Mouse (Mus musculus) bone marrow, adult 2 months (tissue): ENCODE measurements around the gene Tchp. TPM values are rescaled to one million over a fixed set of nuclear protein-coding genes. Genes with fewer than 3 reads are reported as not detected.

Experiments used
- H3K27ac ChIP-seq: fragments of 200-500 bp; 2 replicates; pipeline ENCODE4 v1.5.1; 2012; ENCODE audit warnings: low read depth, mild to moderate bottlenecking, control low read depth, inconsistent platforms, low read length; ENCODE audit not compliant: control insufficient read depth, poor library complexity, insufficient read depth
- H3K4me1 ChIP-seq: fragments of 200-500 bp; 2 replicates; pipeline ENCODE4 v1.6.1; 2011; ENCODE audit warnings: low read length; ENCODE audit not compliant: control insufficient read depth, insufficient read depth
- H3K4me3 ChIP-seq: fragments of 200-500 bp; replicated peaks from 2 replicates; pipeline ENCODE3; 2011; ENCODE audit warnings: mild to moderate bottlenecking, low read depth, low read length, control low read depth; ENCODE audit not compliant: control insufficient read depth
- CTCF ChIP-seq: fragments of 200-500 bp; IDR thresholded peaks from 2 replicates; pipeline ENCODE4 v1.5.1; 2011; ENCODE audit warnings: low read length, control low read depth; ENCODE audit not compliant: control insufficient read depth, insufficient read depth
- POLR2A ChIP-seq: fragments of 200-500 bp; IDR thresholded peaks from 2 replicates; pipeline ENCODE4 v1.6.1; 2011; ENCODE audit warnings: low read depth, mild to moderate bottlenecking, control low read depth, low read length, borderline replicate concordance; ENCODE audit not compliant: control insufficient read depth
- WGBS: fragments of 180-500 bp; shearing (Covaris S2); methylation state at CpG from one replicate; pipeline ENCODE4 v1.1.7; 2018; 5-methylcytosine and 5-hydroxymethylcytosine counted together
- polyA plus RNA-seq: library from polyadenylated mRNA; stranded (reverse); fragments of >200 nt; gene quantifications from 2 replicates; pipeline ENCODE4 v1.2.4, GENCODE M21; 2011; ENCODE audit warnings: low replicate concordance; ENCODE audit not compliant: missing spikeins, insufficient read depth, insufficient read length

The Tchp gene
- polyA plus RNA-seq, 1 experiment, result 23.5 TPM

DNA sequence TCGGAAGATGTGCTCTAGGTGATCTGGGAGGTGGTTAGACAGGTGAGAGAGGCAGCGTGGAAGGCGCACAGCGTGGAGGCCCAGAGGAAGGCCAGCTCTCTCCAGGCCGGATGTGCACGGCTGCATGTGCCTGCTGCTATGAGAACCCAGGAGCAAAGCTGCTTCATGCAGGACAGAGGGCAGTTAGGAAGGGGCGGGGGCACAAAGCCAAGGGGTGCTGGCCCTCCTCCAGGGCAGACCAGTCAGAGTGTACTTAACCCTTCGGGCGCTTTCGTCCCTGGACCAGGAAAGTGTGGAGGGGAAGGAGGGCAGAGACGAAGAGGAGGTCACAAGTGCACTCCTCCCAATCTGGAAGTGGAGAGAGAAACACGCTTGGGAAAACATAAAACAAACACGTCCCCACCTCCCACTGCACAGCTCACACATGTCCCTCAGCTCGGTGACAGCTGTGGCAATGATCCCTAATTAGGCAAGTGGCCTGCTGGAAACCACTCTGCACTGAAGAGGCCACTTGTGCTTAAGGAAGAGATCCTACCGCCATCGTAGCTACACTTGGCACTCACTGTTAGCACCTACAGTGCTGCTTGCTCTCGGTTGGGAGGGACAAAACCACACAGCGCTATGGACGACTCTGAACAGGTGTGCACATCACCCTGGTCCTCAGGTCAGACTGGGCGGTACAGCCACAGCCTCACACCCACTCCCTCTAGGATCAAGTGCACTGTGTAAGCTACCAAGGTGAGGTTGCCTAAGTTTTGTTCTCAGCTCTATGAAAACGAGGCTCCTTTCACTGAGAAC is 29.7 kb downstream of the Tchp start:
- WGBS, result 88% methylated on average over 21 of the region's 21 CpGs
- no peak for TF ChIP-seq CTCF
- Histone ChIP-seq H3K27ac (no peak overlapping the region), H3K4me1 (no peaks in the 10 kb centered on the region), H3K4me3 (no peak overlapping the region)

DNA sequence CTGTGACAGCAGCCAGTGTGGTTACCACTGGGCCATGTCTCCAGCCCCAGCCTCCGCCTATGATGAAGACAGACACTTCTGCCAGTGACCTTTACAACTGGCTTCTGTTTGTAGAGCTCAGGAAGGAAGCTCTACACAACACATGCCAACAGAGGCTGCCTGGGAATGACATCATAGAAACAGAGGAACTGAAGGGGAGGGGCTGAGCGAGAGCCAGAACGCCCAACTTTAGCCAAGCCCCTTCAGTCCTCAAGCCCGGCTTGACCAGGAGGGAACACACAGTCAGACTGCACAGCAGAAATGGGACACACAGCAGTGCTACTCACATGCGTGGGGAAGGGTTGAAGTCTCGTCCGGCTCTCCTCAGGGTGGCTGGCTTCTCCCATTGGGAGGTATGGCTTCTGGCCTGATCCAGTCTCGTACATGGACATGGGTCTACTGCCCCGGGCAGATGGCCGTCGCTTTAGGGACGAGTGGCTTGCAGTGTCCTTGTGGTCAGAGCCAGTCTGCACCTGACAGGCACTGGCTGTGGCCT is 31.2 kb downstream of the Tchp start:
- H3K27ac ChIP-seq, result no peak overlapping the region
- WGBS, result 76% methylated on average over 12 of the region's 12 CpGs
- TF ChIP-seq CTCF, result no peak
- 0 out of 2 replicates have a peak, but pooled peaks have one; percentile 27 for TF ChIP-seq POLR2A
- no peak overlapping the region for H3K4me3 ChIP-seq
- no peaks in the 10 kb centered on the region for H3K4me1 ChIP-seq

DNA sequence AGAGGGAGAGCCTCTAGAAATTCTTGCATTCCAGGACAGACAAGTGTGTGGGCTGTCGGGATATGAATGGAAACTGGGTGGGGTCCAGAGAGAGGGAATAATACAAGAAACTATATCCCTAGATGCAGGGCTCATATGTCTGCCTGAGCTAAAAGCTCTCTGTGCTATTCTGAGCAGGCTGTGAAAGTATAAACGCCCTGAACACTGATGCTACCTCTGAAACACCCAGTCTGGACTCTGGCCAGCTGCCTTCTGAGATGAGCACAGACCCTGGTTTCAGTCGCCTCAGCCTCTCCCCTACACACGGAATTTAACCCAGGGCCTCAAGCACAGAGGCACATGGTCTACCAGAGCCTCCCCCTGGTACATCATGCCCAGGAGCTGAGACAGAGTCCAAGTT is 33.0 kb downstream of the Tchp start:
- no peak for TF ChIP-seq CTCF
- TF ChIP-seq POLR2A, result no peak
- Histone ChIP-seq H3K4me1 (no peaks in the 10 kb centered on the region), H3K27ac (no peak overlapping the region), H3K4me3 (no peak overlapping the region)
- WGBS, result 72% methylated on average over 4 of the region's 4 CpGs

DNA sequence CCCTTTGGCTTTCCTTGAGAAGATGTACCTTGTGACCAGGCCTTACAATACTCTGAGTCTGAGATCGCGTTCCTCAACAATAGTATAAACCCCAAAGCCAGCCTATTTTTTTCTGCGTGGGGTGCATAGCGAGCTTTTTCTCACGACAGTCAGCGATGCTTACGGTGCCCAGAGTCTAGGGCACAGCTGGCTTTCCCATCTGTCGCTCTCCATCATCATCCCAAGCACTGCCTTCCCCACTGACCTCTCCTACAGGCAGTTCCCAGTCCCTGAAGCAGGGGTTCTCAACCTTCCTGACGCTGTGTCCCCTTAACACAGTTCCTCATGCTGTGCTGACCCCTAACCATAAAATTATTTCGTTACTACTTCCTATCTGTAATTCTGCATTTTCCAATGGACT is 35.0 kb downstream of the Tchp start:
- Histone ChIP-seq H3K4me1 (no peaks in the 10 kb centered on the region; the same call in 1 of the 2 replicates), H3K4me3 (no peak overlapping the region), H3K27ac (no peak overlapping the region)
- 93% methylated on average over 10 of the region's 10 CpGs for WGBS
- TF ChIP-seq POLR2A (no peak), CTCF (no peak)

DNA sequence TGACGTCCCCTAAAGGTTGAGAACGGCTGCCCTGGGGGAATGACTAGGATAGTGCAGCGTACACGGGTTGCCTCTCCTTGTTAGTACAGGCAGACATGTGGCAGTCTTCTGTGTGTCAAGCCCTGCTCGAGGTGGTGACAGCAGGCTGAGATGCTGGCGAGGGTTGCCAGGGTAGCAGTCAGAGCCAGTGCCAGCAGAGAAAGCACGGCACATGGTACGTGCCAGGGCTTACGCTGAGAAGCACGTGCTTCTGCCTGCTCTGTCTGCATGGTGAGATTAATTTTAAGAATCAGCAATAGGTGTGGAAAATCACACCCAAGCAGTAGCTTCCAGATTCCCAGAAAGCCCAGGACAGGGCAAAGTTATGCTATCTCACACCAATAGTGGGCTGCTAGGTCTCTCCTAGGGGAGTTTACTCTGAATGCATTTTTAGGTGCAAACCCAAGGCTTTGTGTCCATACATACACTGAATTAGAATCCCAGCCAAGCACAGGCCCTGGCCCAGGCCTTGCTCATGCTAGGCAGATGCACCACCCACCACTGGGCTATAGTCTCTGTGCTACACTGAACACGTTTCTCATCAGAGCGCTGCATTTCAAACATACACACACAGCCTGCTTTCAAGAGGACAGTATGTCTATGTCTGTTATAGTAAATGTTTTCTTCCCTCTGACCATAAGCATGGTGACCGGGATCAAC is 35.6 kb downstream of the Tchp start:
- Histone ChIP-seq H3K4me1 (no peaks in the 10 kb centered on the region; the same call in 1 of the 2 replicates), H3K4me3 (no peak overlapping the region), H3K27ac (no peak overlapping the region)
- WGBS, result 93% methylated on average over 13 of the region's 13 CpGs
- TF ChIP-seq POLR2A, result no peak
- no peak for TF ChIP-seq CTCF

DNA sequence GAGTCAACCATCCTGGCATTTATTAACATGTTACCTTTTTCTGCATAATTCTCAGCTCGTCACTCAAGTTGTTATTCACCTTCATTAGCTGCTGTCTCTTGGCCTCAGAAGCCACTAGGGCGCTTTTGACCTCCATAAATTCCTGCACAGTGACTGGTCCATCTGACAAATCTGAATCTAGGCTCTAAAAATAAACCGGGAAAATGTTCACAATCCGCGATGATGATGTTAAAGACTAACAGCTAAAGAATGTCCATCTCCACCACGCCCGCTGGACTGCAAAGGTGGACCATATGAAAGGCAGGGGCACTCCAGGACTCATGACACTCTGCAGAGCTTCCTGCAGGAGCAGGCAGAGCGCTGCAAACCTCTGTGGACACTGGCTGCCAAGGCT is 36.1 kb downstream of the Tchp start:
- H3K4me3 ChIP-seq, result no peak overlapping the region
- H3K4me1 ChIP-seq, result no peaks in the 10 kb centered on the region; the same call in 1 of the 2 replicates
- no peak overlapping the region for H3K27ac ChIP-seq
- whole genome bisulfite sequencing, result 93% methylated on average over 8 of the region's 8 CpGs
- TF ChIP-seq POLR2A (no peak), CTCF (no peak)

DNA sequence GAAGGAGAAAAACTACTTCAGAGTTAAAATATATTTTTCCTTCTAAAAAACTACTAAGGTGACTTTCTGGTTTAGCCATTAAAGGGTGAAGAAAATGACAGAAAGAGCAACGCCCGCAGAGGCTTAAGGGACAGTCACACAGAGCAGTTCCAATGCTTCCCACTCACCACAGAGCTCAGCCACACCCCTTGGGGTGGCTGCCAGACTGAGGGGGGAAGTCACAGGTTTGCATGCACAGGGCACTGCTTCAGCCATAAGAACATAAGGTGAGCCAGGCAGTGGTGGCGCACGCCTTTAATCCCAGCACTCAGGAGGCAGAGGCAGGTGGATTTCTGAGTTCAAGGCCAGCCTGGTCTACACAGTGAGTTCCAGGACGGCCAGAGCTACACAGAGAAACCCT is 38.0 kb downstream of the Tchp start:
- TF ChIP-seq CTCF, result no peak
- no peak for TF ChIP-seq POLR2A
- WGBS, result 48% methylated on average over 5 of the region's 5 CpGs
- no peak overlapping the region for H3K27ac ChIP-seq
- no peaks in the 10 kb centered on the region; the same call in 1 of the 2 replicates for H3K4me1 ChIP-seq
- no peak overlapping the region for H3K4me3 ChIP-seq

DNA sequence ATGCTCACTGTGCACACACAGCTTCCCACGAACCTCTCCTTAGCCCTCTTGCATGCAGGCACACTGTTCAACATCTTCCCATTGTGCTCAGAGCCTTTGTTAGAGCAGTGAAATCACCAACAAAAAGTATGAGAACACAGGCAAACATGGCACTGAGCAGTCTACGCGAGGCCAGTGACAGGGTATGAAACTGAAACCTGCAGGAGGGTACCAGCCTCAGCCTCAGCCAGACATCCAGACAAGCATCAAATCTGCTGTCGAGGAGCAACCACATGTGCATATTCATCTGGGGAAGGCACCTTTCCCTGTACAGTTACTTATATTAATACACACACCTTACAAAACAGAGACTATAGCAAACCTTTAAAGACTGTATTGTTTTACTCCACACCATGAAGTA is 39.3 kb downstream of the Tchp start:
- TF ChIP-seq POLR2A (no peak), CTCF (no peak)
- Histone ChIP-seq H3K27ac (no peak overlapping the region), H3K4me1 (no peaks in the 10 kb centered on the region; the same call in 1 of the 2 replicates), H3K4me3 (no peak overlapping the region)
- WGBS, result 80% methylated on average over 4 of the region's 4 CpGs

DNA sequence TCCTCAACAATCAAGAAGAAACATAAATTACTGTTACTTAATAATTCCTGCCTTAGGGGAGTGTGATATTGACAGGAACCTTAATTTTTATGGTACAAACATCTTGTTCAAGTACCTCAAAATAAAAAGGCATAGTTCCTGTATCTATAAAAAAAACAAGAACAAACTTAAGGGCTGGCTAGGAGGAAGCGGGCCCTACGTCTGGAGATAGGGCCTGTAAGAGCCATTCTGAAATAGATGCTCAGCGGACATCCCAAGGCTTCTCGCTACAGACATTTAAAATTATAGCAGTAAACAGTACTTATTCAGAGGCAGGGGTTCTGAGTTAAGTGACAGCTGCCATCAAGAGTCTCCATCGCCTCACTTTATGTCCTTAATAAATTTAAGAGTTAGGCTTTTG is 40.0 kb downstream of the Tchp start:
- TF ChIP-seq POLR2A, result no peak
- TF ChIP-seq CTCF, result no peak

More for the DNA sequence above, 40.0 kb downstream of the Tchp start:
- no peak overlapping the region for H3K4me3 ChIP-seq
- WGBS, result 85% methylated on average over 5 of the region's 5 CpGs
- no peaks in the 10 kb centered on the region; the same call in 1 of the 2 replicates for H3K4me1 ChIP-seq
- H3K27ac ChIP-seq, result no peak overlapping the region
